In the genomic region with DNA sequence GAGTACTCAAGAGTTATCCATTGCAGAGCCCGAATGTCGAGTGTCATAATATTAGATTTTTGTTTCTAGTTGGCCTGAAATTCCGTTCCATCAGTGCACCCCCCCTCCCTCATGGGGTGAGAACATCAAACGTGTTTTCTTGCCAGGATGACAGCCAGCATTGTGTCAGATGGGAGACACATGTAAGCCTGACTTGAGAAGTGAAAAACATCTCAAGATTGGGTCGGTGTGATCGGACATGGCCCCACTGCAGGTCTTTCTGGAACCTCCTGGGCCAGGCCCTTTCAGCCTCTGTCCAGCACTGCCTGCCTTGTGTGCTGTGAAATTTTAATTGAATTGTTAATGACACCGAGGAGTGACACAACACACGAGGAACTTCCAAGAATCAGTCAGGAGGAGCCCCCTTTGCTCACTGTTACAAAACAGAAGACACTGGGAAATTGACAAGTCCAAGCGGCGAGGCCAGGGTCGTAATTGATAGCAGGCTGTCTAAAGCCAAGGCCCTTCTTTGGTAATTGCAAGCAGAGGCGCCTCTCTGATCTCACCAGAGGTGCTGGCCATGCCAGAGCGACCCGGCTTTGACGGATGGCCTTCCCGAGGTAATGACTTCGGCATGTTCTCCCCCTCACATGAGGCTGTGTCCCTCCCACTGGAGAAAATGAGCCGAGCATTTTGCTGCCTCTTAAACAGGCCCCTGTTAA, we compare ENCODE assay signal across 10 mouse cellular contexts.
DNase-seq lines count a peak whose midpoint lies in the region; ATAC-seq and TF ChIP-seq lines count a peak whose summit lies in the region.
"Had no signal": no experiment of that assay in that cellular context is flagged by ENCODE, and none has a peak within 500 bp of the region (broad histone marks: within the 10 kb centered on the region; RNA-seq: fewer than 3 reads in every experiment).

No protein-coding gene starts in this region.

- no peaks in the 10 kb centered on the region for H3K9me3 ChIP-seq in midbrain, embryonic 10.5 days (replicated peaks)
- H3K9me3 ChIP-seq in midbrain, embryonic 15.5 days, result no peaks in the 10 kb centered on the region
- no peaks in the 10 kb centered on the region for H3K9me3 ChIP-seq in lung, embryonic 16.5 days (ENCODE audit: control insufficient read depth, low read length)
- H3K9me3 ChIP-seq in stomach, postnatal 0 days (ENCODE audit: control insufficient read depth, low read length), result no peaks in the 10 kb centered on the region
- H3K9me3 ChIP-seq: stomach, embryonic 15.5 days had no signal

- no peak overlapping the region for H3K4me3 ChIP-seq in midbrain, embryonic 10.5 days
- H3K4me3 ChIP-seq in midbrain, embryonic 15.5 days, result no peak overlapping the region
- no peak overlapping the region for H3K4me3 ChIP-seq in lung, embryonic 16.5 days (ENCODE audit: low read length)
- H3K4me3 ChIP-seq in stomach, postnatal 0 days (ENCODE audit: low read depth, low read length), result no peak overlapping the region
- H3K4me3 ChIP-seq: stomach, embryonic 15.5 days had no signal

- no peaks in the 10 kb centered on the region for H3K36me3 ChIP-seq in midbrain, embryonic 10.5 days
- no peaks in the 10 kb centered on the region for H3K36me3 ChIP-seq in midbrain, embryonic 15.5 days (replicated peaks)
- no peaks in the 10 kb centered on the region for H3K36me3 ChIP-seq in lung, embryonic 16.5 days (ENCODE audit: control insufficient read depth, insufficient read depth, low read length)
- H3K36me3 ChIP-seq in stomach, postnatal 0 days (ENCODE audit: control insufficient read depth, insufficient read depth, low read length), result no peaks in the 10 kb centered on the region
- H3K36me3 ChIP-seq: stomach, embryonic 15.5 days had no signal

- peaks cover 58% of the 10 kb centered on the region for H3K4me1 ChIP-seq in midbrain, embryonic 10.5 days
- peaks cover 11% of the 10 kb centered on the region for H3K4me1 ChIP-seq in midbrain, embryonic 15.5 days
- H3K4me1 ChIP-seq in lung, embryonic 16.5 days (replicated peaks; ENCODE audit: control insufficient read depth, insufficient read depth, low read length), result peaks cover 2% of the 10 kb centered on the region; the same call in 1 of the 2 replicates
- no peaks in the 10 kb centered on the region for H3K4me1 ChIP-seq in stomach, postnatal 0 days (replicated peaks; ENCODE audit: control insufficient read depth, insufficient read depth)

- no peak for ATAC-seq in midbrain, embryonic 15.5 days (replicated peaks)
- peak; percentile 34; the same call in 1 of the 2 replicates for ATAC-seq in lung, embryonic 16.5 days (ENCODE audit: low read depth)
- ATAC-seq in stomach, postnatal 0 days (ENCODE audit: low FRiP score, low TSS enrichment), result peak; percentile 57; the same call in 1 of the 2 replicates

- WGBS in midbrain, embryonic 10.5 days, result 12% methylated on average over 18 of the region's 18 CpGs
- 8% methylated on average over 18 of the region's 18 CpGs for WGBS in midbrain, embryonic 15.5 days
- WGBS in lung, embryonic 16.5 days, result 29% methylated on average over 18 of the region's 18 CpGs
- 47% methylated on average over 18 of the region's 18 CpGs for WGBS in stomach, postnatal 0 days

- no peak for TF ChIP-seq EP300 in stomach, postnatal 0 days (optimal IDR thresholded peaks at IDR 0.05)

- no peak for TF ChIP-seq CTCF in stomach, postnatal 0 days (IDR thresholded peaks at IDR 0.05; ENCODE audit: low read depth)

- H3K27ac ChIP-seq in midbrain, embryonic 10.5 days (replicated peaks), result peak overlapping the region; percentile 79
- no peak overlapping the region for H3K27ac ChIP-seq in midbrain, embryonic 15.5 days
- H3K27ac ChIP-seq in lung, embryonic 16.5 days (ENCODE audit: low read length), result no peak overlapping the region
- H3K27ac ChIP-seq in stomach, postnatal 0 days (replicated peaks), result no peak overlapping the region
- H3K27ac ChIP-seq: stomach, embryonic 15.5 days had no signal

- DNase-seq in adrenal gland, adult 8-10 months, result peak; percentile 7
- DNase-seq in adrenal gland, postnatal 25 days, result no peak
- DNase-seq in midbrain, embryonic 10.5 days (ENCODE audit: low spot score), result peak; percentile 70
- DNase-seq in stomach, postnatal 0 days (ENCODE audit: low spot score), result no peak
- DNase-seq in left cerebral cortex, adult 11 months (ENCODE audit: low spot score), result no peak
- no peak for DNase-seq in spleen, postnatal 36 days (ENCODE audit: low spot score in 2 of 2)
- DNase-seq: cerebellum, postnatal 25 days had no signal

- H3K9ac ChIP-seq in midbrain, embryonic 15.5 days, result no peak overlapping the region
- no peak overlapping the region for H3K9ac ChIP-seq in lung, embryonic 16.5 days (ENCODE audit: low read length)
- no peak overlapping the region for H3K9ac ChIP-seq in stomach, postnatal 0 days (ENCODE audit: low read length)
- H3K9ac ChIP-seq: stomach, embryonic 15.5 days had no signal

- H3K27me3 ChIP-seq in midbrain, embryonic 10.5 days (ENCODE audit: low read depth, poor library complexity, severe bottlenecking), result peaks cover 62% of the 10 kb centered on the region
- H3K27me3 ChIP-seq in midbrain, embryonic 15.5 days (replicated peaks), result peaks cover 19% of the 10 kb centered on the region
- no peaks in the 10 kb centered on the region; the same call in 1 of the 2 replicates for H3K27me3 ChIP-seq in lung, embryonic 16.5 days (ENCODE audit: control insufficient read depth, insufficient read depth, low read depth, low read length)
- H3K27me3 ChIP-seq in stomach, postnatal 0 days (ENCODE audit: control insufficient read depth, insufficient read depth, low read length), result no peaks in the 10 kb centered on the region
- H3K27me3 ChIP-seq: stomach, embryonic 15.5 days had no signal

- H3K4me2 ChIP-seq in midbrain, embryonic 15.5 days, result no peak overlapping the region
- H3K4me2 ChIP-seq in lung, embryonic 16.5 days (ENCODE audit: low read depth, low read length), result no peak overlapping the region
- H3K4me2 ChIP-seq in stomach, postnatal 0 days (replicated peaks; ENCODE audit: low read depth), result no peak overlapping the region
- H3K4me2 ChIP-seq: stomach, embryonic 15.5 days had no signal

Comparison
In these comparisons a context has a peak if more than half of its experiments do, and no peak if none do; other contexts are left out.
1. DNase-seq: peak in adrenal gland, adult 8-10 months (single experiment) and midbrain, embryonic 10.5 days (single experiment); none in adrenal gland, postnatal 25 days (single experiment), stomach, postnatal 0 days (single experiment), left cerebral cortex, adult 11 months (single experiment) and spleen, postnatal 36 days (0 of 2).